ENCODE assay signal across 12 mouse cellular contexts in genomic region chr1:194798511-194798910, GRCm38 (mm10).
"Had no signal": no experiment of that assay in that cellular context is flagged by ENCODE, and none has a peak within 500 bp of the region (broad histone marks: within the 10 kb centered on the region; RNA-seq: fewer than 3 reads in every experiment).

No protein-coding gene starts in this region.

- H3K4me3 ChIP-seq: liver, embryonic 13.5 days; myocyte; neural tube, embryonic 13.5 days had no signal

- H3K27me3 ChIP-seq: liver, embryonic 13.5 days; neural tube, embryonic 13.5 days had no signal

- H3K4me2 ChIP-seq: liver, embryonic 13.5 days; neural tube, embryonic 13.5 days had no signal

- H3K27ac ChIP-seq: liver, embryonic 13.5 days; neural tube, embryonic 13.5 days had no signal

- DNase-seq: kidney, adult 9 months; kidney, postnatal 14 days; kidney, postnatal 4 days; lung, adult 2 months; lung, postnatal 14 days; lung, postnatal 4 days; midbrain, embryonic 14.5 days; thymus, adult 18-20 months; thymus, postnatal 36 days had no signal

- H3K9ac ChIP-seq: liver, embryonic 13.5 days; neural tube, embryonic 13.5 days had no signal

- H3K9me3 ChIP-seq: liver, embryonic 13.5 days; neural tube, embryonic 13.5 days had no signal
